12 mouse cellular contexts compared by ENCODE assay signal in the genomic region with DNA sequence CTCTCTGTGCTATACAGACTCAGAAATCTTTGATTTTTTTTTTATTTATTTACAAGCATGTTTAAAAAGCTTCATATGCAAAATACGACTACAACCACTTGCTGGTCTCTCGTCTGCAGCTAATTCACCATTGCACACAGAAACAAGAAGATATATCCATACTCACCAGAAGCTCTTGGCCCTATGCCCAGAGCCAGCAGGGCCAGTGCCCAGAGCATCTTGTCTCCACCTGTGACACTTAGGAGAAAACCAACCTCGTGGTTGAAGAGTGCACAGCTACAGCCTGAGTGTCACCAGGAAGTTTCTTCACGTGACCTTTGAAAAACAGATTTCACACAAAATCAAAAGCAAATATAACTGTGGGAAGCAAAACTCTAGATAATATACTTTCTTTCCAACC. TPM values are rescaled to one million over a fixed set of nuclear protein-coding genes. Genes with fewer than 3 reads are reported as not detected.
DNase-seq lines count a peak whose midpoint lies in the region; ATAC-seq and TF ChIP-seq lines count a peak whose summit lies in the region.
"Had no signal": no experiment of that assay in that cellular context is flagged by ENCODE, and none has a peak within 500 bp of the region (broad histone marks: within the 10 kb centered on the region; RNA-seq: fewer than 3 reads in every experiment).

No protein-coding gene starts in this region.

- peaks cover 30% of the 10 kb centered on the region for H3K4me1 ChIP-seq in heart, embryonic 13.5 days
- 0 out of 2 replicates have a peak, but pooled peaks cover 8% of the 10 kb centered on the region for H3K4me1 ChIP-seq in heart, embryonic 10.5 days
- H3K4me1 ChIP-seq in lung, embryonic 14.5 days (ENCODE audit: insufficient read depth) = peaks cover 5% of the 10 kb centered on the region
- H3K4me1 ChIP-seq in lung, postnatal 0 days (ENCODE audit: insufficient read depth, low read depth, low read length) = peaks cover 6% of the 10 kb centered on the region; the same call in 1 of the 2 replicates
- H3K4me1 ChIP-seq in stomach, embryonic 16.5 days (ENCODE audit: control insufficient read depth, insufficient read depth, low read length) = peaks cover 15% of the 10 kb centered on the region; the same call in 1 of the 2 replicates

- peak overlapping the region; percentile 37 for H3K9ac ChIP-seq in heart, embryonic 13.5 days
- H3K9ac ChIP-seq in lung, embryonic 14.5 days = no peak overlapping the region
- no peak overlapping the region for H3K9ac ChIP-seq in lung, postnatal 0 days (replicated peaks; ENCODE audit: low read depth)
- peak overlapping the region; percentile 46; the same call in 1 of the 2 replicates for H3K9ac ChIP-seq in stomach, embryonic 16.5 days (ENCODE audit: low read length)
- H3K9ac ChIP-seq: limb, embryonic 12.5 days had no signal

- TF ChIP-seq EP300 in lung, postnatal 0 days (IDR thresholded peaks at IDR 0.05) = no peak

- peak overlapping the region; percentile 54 for H3K4me3 ChIP-seq in heart, embryonic 13.5 days
- no peak overlapping the region for H3K4me3 ChIP-seq in heart, embryonic 10.5 days
- peak overlapping the region; percentile 11; the same call in 1 of the 2 replicates for H3K4me3 ChIP-seq in lung, embryonic 14.5 days (ENCODE audit: low read depth, low read length)
- no peak overlapping the region for H3K4me3 ChIP-seq in lung, postnatal 0 days (ENCODE audit: low read depth, low read length)
- peak overlapping the region; percentile 55; the same call in 1 of the 2 replicates for H3K4me3 ChIP-seq in stomach, embryonic 16.5 days (replicated peaks; ENCODE audit: low read length)
- H3K4me3 ChIP-seq: limb, embryonic 12.5 days; myocyte had no signal

- DNase-seq in heart, embryonic 10.5 days (ENCODE audit: low spot score) = no peak
- DNase-seq in lung, embryonic 14.5 days = no peak
- no peak for DNase-seq in lung, postnatal 0 days (ENCODE audit: low spot score)
- peak; percentile 84 to 88 for DNase-seq in cerebellum, postnatal 14 days
- DNase-seq in Muller cell, postnatal 12 days (ENCODE audit: inconsistent ontology term) = no peak
- DNase-seq in kidney, postnatal 25 days = no peak
- DNase-seq: heart, postnatal 36 days; lung, postnatal 14 days had no signal

- WGBS in heart, embryonic 13.5 days = 37% methylated on average over 4 of the region's 4 CpGs
- 65% methylated on average over 4 of the region's 4 CpGs for WGBS in heart, embryonic 10.5 days
- 51% methylated on average over 4 of the region's 4 CpGs for WGBS in lung, embryonic 14.5 days
- 51% methylated on average over 4 of the region's 4 CpGs for WGBS in lung, postnatal 0 days
- WGBS in stomach, embryonic 16.5 days = 48% methylated on average over 4 of the region's 4 CpGs

- ATAC-seq in heart, embryonic 13.5 days (ENCODE audit: extremely low read depth, insufficient number of reproducible peaks, low FRiP score, low TSS enrichment) = no peak
- ATAC-seq in lung, embryonic 14.5 days (ENCODE audit: insufficient read depth) = no peak
- ATAC-seq in lung, postnatal 0 days = no peak
- ATAC-seq in stomach, embryonic 16.5 days (ENCODE audit: insufficient read depth, low FRiP score) = no peak

- peaks cover 16% of the 10 kb centered on the region for H3K36me3 ChIP-seq in heart, embryonic 13.5 days
- H3K36me3 ChIP-seq in heart, embryonic 10.5 days = no peaks in the 10 kb centered on the region
- no peaks in the 10 kb centered on the region for H3K36me3 ChIP-seq in lung, embryonic 14.5 days (ENCODE audit: insufficient read depth)
- no peaks in the 10 kb centered on the region for H3K36me3 ChIP-seq in lung, postnatal 0 days (ENCODE audit: insufficient read depth, low read length)
- 0 out of 2 replicates have a peak, but pooled peaks cover 4% of the 10 kb centered on the region for H3K36me3 ChIP-seq in stomach, embryonic 16.5 days (ENCODE audit: control insufficient read depth, insufficient read depth, low read length)
- H3K36me3 ChIP-seq: limb, embryonic 12.5 days had no signal

- H3K27ac ChIP-seq in heart, embryonic 13.5 days (replicated peaks) = 0 out of 2 replicates have a peak overlapping the region, but pooled peaks have one; percentile 29
- no peak overlapping the region for H3K27ac ChIP-seq in heart, embryonic 10.5 days
- H3K27ac ChIP-seq in lung, embryonic 14.5 days (ENCODE audit: low read depth) = no peak overlapping the region
- H3K27ac ChIP-seq in lung, postnatal 0 days (ENCODE audit: low read length) = no peak overlapping the region
- H3K27ac ChIP-seq in stomach, embryonic 16.5 days (ENCODE audit: low read length) = peak overlapping the region; percentile 77
- H3K27ac ChIP-seq: limb, embryonic 12.5 days had no signal

- peak overlapping the region; percentile 68 for H3K4me2 ChIP-seq in heart, embryonic 13.5 days
- peak overlapping the region; percentile 54; the same call in 1 of the 2 replicates for H3K4me2 ChIP-seq in lung, embryonic 14.5 days
- no peak overlapping the region for H3K4me2 ChIP-seq in lung, postnatal 0 days (replicated peaks; ENCODE audit: low read depth, low read length)
- peak overlapping the region; percentile 51 for H3K4me2 ChIP-seq in stomach, embryonic 16.5 days (ENCODE audit: low read depth, low read length)
- H3K4me2 ChIP-seq: limb, embryonic 12.5 days had no signal

- no peaks in the 10 kb centered on the region for H3K9me3 ChIP-seq in heart, embryonic 13.5 days
- H3K9me3 ChIP-seq in heart, embryonic 10.5 days = no peaks in the 10 kb centered on the region
- H3K9me3 ChIP-seq in lung, embryonic 14.5 days (ENCODE audit: low read depth, low read length) = no peaks in the 10 kb centered on the region
- no peaks in the 10 kb centered on the region for H3K9me3 ChIP-seq in lung, postnatal 0 days (ENCODE audit: low read length)
- no peaks in the 10 kb centered on the region for H3K9me3 ChIP-seq in stomach, embryonic 16.5 days (replicated peaks; ENCODE audit: control insufficient read depth, low read length)
- H3K9me3 ChIP-seq: limb, embryonic 12.5 days had no signal

- TF ChIP-seq CTCF in lung, embryonic 14.5 days (IDR thresholded peaks at IDR 0.05; ENCODE audit: low read depth) = no peak
- TF ChIP-seq CTCF in lung, postnatal 0 days (IDR thresholded peaks at IDR 0.05) = no peak

- H3K27me3 ChIP-seq in heart, embryonic 13.5 days (replicated peaks) = no peaks in the 10 kb centered on the region
- peaks cover 11% of the 10 kb centered on the region; the same call in 1 of the 2 replicates for H3K27me3 ChIP-seq in heart, embryonic 10.5 days (ENCODE audit: insufficient read depth, poor library complexity, severe bottlenecking)
- no peaks in the 10 kb centered on the region for H3K27me3 ChIP-seq in lung, embryonic 14.5 days (ENCODE audit: insufficient read depth, low read length)
- H3K27me3 ChIP-seq in lung, postnatal 0 days (replicated peaks; ENCODE audit: insufficient read depth, low read length) = no peaks in the 10 kb centered on the region
- H3K27me3 ChIP-seq in stomach, embryonic 16.5 days (ENCODE audit: control insufficient read depth, insufficient read depth, low read length) = no peaks in the 10 kb centered on the region
- H3K27me3 ChIP-seq: limb, embryonic 12.5 days had no signal

RNA-seq across cellular contexts. Expression of gene Thbs2, which starts 2.8 kb away (rescaled TPM):
- 19.1 and 22.9 TPM in 2 replicates for polyA plus RNA-seq in heart, embryonic 13.5 days (2015; fragmentation: Nextera tagmentation; extraction: Ambion mirVana)
- 1.2 and 1.3 TPM in 2 replicates for polyA plus RNA-seq in heart, embryonic 10.5 days (2016; fragmentation: Nextera tagmentation; extraction: Ambion mirVana)
- 18.7 and 21.7 TPM in 2 replicates for polyA plus RNA-seq in lung, embryonic 14.5 days (2014; fragmentation: Nextera tagmentation; extraction: Ambion mirVana)
- polyA plus RNA-seq in lung, postnatal 0 days (2015; fragmentation: Nextera tagmentation; extraction: Ambion mirVana) = 5.1 and 5.4 TPM in 2 replicates
- 54.9 and 59.8 TPM in 2 replicates for polyA plus RNA-seq in stomach, embryonic 16.5 days (2015; fragmentation: Nextera tagmentation; extraction: Ambion mirVana)

Comparison
In these comparisons a context has a peak if more than half of its experiments do, and no peak if none do; other contexts are left out.
1. H3K27ac ChIP-seq: peak in heart, embryonic 13.5 days (single experiment) and stomach, embryonic 16.5 days (single experiment); none in heart, embryonic 10.5 days (single experiment), lung, embryonic 14.5 days (single experiment) and lung, postnatal 0 days (single experiment).
2. H3K4me3 ChIP-seq: peak in heart, embryonic 13.5 days (single experiment), lung, embryonic 14.5 days (single experiment) and stomach, embryonic 16.5 days (single experiment); none in heart, embryonic 10.5 days (single experiment) and lung, postnatal 0 days (single experiment).
3. H3K9ac ChIP-seq: peak in heart, embryonic 13.5 days (single experiment) and stomach, embryonic 16.5 days (single experiment); none in lung, embryonic 14.5 days (single experiment) and lung, postnatal 0 days (single experiment).
4. DNase-seq: peak in cerebellum, postnatal 14 days (2 of 2); none in heart, embryonic 10.5 days (single experiment), lung, embryonic 14.5 days (single experiment), lung, postnatal 0 days (single experiment), Muller cell, postnatal 12 days (single experiment) and kidney, postnatal 25 days (0 of 2).